Mouse (Mus musculus) liver, embryonic 14.5 days (tissue): ENCODE data around the gene Stxbp5.

Source experiments
- CTCF ChIP-seq: IDR thresholded peaks from 2 replicates; pipeline ENCODE4 v1.5.1; 2016; ENCODE audit warnings: antibody characterized with exemption, low read depth, control low read depth
- EP300 ChIP-seq: IDR thresholded peaks from 2 replicates; pipeline ENCODE4 v1.6.1; 2016; ENCODE audit warnings: antibody characterized with exemption, low read depth

DNA sequence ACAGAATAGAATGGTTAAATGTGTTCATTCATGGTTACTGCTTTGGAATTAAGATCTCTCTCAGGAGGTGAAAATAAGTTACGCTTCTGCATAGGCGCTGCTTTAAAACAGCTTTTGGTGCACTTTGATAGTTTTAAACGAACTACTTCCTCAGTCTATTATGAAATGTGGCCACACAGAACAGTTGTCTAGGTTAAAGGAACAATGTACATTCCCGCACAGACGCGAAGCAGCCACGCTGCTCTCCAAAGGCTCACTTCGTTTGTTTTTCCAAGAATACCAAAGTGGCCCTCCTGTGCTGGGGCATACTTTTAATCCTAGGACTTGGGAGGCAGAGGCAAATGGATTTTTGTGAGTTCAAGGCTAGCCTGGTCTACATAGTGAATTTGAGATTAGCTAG, 11.2 kb downstream of the Stxbp5 start:
- TF ChIP-seq CTCF, result no peak
- no peak for TF ChIP-seq EP300
